Mouse (Mus musculus) frontal cortex, postnatal 36 days (tissue): ENCODE data around the gene Fam222a.

Experiments used
- DNase-seq, 2 experiments: peaks; one replicate each; pipeline ENCODE4 v3.0.0; 2022; ENCODE audit warnings: low spot score in 2 of 2

The Fam222a gene

DNA sequence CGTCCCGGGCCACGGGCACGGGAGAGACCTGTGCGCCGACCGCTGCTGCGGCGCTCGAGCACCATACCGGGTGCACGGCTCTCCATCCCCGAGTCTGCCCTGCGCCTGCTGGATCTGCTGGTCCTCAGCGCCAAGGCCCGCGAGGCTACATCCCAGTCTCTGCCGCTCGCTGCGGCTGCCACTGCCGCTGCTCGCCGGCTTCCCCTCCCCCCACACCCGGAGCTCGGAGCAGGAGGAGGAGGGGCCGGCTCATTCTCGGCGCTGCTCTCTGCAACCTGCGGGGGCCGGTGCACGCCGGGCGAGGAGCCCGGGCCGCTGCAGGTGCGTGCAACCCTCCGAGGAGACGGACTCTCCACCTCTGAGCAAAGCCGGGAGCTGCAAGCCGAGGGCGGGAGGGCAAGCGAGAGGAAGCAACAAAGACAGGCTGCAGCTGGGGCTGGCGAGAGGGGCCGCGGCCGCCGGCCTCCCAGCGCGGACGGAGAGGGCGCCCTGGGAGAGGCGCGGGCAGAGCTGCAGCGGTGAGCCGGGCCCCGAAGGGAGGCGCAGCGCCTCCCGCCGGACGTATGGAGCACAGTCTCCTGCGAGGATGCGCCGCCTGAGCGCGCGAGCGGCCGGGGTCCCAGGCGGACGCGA lies at the start of gene Fam222a:
Fam222a (plus strand) TSS at position 452 of the 633 bp plus-strand sequence.
- peak in 1 of 2 experiments; percentile 55 for DNase-seq

DNA sequence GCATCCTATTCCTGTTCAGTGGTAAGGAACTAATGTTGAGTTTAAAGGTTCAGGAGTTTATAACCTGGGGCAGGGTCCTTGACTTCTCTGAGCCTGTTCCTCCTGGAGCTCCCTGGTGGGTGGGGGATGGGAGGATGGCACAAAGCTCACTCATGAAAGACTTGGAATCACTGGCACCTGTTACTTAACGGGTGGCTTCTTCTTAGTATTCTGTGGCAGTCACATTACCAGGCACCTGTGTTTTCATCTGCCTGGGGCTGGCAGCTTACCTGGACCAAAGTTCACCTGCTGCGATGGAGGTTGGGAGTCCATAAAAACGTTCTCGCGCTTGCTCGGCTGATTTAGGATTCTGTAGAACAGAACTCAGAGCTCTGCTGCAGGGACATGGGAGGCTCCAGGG lies 39.5 kb upstream of the Fam222a start:
- DNase-seq = no peak

DNA sequence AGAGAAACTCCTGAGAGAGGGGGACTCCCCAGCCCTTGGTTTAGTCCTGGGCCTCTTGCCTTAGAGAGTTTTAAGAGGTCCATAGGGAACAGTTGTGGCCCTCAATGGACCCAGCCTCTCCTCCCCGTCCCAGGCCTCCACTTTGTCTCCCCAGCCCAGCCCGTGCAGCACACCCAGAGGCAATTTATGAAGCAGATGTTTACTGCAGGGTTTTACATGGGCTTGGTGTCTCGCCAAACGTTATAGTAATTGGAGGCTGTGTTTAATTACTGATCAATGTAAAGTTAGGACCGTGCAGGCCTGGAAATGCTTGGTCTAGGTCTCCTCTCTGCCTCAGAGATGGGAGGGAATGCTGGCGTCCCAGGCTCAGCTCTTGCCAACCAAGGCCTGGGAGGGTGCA lies 37.5 kb upstream of the Fam222a start:
- DNase-seq = no peak

- no peak for DNase-seq
These were observed 35.8 kb upstream of the Fam222a start for GRCm38 (mm10) chr5:114532055-114532454.

- DNase-seq = peak; percentile 8 to 9
These were observed 30.4 kb upstream of the Fam222a start for GRCm38 (mm10) chr5:114537308-114538020.

DNA sequence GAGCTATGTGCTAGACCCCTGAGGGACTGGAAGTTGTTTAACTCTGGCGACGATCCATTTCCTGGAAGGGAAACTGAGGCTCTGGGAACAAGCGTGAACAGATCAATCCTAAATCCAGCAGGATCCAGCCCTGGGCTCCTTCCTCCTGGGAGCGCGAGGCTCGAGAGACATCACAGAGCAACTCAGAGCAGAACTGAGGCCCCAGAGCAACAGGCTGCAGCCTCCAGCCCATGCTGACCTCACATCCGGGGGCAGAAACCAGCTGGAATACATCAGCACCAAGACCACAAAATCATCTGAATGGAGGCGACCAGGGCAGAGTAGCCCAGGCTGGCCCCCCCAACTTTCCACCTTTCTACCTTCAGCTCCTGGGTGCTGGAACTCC lies 29.8 kb upstream of the Fam222a start:
- no peak for DNase-seq

- DNase-seq = no peak
These were observed 29.1 kb upstream of the Fam222a start for GRCm38 (mm10) chr5:114538752-114539151.

DNA sequence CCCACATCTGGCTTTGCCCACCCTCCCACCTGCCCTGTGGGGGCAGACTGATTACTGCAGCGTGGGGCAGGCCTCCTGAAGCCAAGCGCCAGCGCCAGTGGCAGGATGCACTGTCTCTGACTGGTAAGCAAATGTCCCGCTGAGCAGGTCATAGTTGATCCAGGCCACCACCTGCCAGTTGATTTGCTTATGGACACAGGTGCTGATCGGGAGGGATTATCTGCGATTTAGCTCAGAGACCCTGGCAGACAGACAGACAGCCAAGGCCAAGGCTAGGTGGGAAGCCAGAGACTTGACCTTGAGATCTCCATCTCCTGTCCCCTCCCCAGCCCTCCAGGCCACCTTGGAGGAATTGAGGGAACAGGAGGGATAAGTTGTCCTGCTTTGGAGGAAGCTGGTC lies 28.1 kb upstream of the Fam222a start:
- DNase-seq = no peak

DNA sequence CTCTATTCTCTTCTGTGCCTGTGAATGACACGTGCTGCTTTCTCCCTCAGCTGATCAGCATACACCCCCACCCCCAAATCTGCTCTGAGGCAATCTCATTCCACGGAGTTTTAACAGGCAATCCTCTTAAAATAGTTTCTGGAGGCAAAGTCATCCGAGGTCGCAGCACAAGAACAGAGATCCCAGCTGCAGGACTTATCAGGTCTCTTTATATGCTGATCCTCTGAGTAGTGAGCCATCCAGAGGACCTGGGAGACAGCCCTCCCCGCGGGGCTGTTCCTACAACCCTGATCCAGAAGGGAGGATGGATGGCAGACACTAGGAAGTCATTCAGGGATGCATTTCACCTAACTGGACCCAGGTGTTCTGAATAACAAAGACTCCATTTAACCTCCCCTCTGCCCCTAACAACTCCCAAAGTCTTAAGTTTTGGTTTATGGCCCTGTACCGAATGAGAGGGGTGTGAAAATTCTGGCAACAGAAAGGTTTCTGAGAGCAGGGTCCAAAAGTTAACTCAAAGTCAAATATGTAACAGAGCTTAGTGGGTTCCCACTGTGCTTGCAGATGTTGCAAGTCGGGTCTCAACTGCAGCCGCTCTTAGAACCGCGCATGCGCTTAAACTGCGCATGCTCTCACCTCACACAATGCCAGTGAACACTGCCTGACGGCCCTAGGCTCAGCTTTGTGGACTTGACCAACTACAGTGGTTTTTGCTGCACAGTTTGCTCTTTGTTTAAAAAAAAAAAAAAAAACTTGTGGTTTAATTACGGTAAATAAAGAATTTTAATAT lies 26.0 kb upstream of the Fam222a start:
- no peak for DNase-seq

GRCm38 (mm10) chr5:114543656-114544055 lies 24.2 kb upstream of the Fam222a start:
- no peak for DNase-seq

DNA sequence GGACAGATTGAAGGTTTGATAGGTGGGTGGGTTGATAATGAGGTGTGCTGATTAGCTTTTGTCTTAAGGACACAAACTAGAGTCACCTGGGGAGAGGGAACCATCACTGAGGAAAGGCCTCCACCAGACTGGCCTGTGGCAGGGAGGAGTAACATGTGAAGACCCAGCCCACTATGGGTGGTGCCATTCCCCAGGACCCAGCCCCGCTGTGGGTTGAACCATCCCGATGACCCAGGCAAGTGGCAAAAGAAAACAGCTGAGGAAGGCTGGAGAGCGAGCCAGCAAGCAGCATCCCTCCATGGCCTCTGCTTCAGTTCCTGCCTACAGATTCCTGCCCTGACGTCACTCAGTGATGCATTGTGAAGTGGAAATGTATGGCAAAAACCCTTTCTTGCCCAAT lies 23.6 kb upstream of the Fam222a start:
- DNase-seq = no peak

- no peak for DNase-seq
These were observed 22.7 kb upstream of the Fam222a start for GRCm38 (mm10) chr5:114545076-114545475.

- no peak for DNase-seq
These were observed 18.8 kb upstream of the Fam222a start for GRCm38 (mm10) chr5:114548976-114549375.

DNA sequence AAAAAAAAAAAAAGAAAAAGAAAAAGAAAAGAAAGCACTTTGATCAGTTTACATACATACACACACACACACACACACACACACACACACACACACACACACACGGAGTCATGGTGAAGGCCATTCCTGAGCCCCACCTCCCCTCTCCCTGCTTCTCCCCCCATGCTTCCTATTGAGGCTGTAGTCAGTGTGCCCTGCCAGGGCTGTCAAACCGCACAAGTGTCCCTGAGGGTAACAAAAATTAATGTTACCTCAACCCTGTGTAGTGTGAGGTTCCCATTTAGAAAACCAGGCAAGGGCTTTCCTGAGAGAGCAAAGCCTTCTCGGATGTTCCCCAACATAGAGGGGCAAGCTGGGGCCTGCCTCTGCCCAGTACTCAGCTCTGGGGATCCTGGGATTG lies 18.0 kb upstream of the Fam222a start:
- no peak for DNase-seq

DNA sequence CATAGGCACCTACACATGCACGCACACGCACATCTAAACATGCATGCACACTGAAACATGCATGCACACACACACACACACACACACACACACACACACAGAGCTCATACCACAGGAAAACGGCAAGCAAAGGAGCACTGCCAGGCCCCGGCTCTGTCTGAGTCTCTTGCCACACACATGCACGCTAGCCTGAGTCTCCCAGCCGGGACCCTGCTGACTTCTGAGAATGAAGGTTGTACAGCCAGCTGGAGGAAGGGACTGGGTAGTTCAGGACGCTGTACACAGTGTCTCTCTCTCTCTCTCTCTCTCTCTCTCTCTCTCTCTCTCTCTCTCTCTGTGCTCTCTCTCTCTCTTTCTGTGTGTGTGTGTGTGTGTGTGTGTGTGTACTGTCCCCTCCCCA lies 17.4 kb upstream of the Fam222a start:
- no peak for DNase-seq

DNA sequence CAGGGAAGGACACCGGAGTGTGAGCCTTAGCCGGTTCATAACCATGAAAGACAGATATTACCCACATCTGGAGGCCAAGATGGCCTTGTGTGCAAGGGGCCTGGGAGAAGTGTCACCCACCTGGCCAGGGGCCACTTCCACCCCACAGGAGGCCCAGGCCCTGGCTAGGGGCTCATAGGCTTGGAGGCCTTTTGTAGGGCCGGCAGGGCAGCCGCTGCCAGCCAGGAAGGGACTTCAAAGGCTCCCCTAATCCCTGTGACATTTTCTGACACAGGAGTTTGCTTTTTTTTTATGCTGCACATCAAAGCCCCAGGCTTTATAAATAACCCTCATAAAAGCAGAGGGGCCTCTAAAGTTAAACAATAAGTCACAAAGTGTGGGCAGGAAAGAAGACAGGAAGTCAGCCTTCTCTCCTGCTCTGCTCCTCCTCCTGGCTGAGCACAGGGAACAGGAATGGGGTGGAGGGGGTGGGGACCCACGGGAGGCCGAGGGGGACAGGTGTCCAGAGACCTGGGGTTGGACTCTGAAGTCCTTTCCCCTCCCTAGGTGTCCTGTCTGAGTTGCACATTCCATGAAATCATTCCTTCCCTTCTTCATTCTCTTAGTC lies 16.8 kb upstream of the Fam222a start:
- no peak for DNase-seq

DNA sequence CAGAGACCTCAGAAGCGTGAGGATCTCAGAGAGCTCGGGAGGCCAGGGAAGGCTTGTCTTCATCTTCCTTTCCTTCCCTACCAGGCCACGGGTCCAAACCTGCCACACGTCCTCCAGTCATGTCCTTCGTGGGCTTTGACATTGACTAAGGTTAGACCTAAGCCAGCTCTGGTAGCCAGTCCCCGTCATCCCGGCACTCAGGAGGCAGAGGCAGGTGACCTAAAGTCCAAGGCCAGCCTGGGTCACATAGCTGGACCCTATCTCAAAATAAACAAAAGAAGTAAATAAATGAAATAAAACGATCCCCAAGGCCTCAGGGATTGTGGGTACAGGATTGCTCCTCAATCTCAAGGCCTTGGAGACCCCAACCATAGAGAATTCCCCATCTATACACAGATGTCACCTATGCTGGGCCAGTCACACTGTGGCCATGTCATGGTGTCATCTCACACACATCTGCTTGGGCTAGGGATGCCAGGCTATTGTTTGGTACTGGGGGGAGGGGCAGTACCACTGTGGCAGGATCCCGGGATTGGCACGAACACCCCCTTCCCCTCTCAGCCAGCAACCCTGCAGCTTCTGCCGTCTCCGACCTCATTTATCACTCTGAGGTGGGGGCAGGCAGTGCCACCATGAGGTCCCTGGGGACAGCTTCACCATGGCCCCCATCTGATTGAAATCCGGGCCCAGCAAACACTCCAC lies 15.2 kb upstream of the Fam222a start:
- no peak for DNase-seq

GRCm38 (mm10) chr5:114553706-114554105 lies 14.1 kb upstream of the Fam222a start:
- no peak for DNase-seq

GRCm38 (mm10) chr5:114555424-114555823 lies 12.4 kb upstream of the Fam222a start:
- no peak for DNase-seq

- DNase-seq = no peak
These were observed 11.7 kb upstream of the Fam222a start for GRCm38 (mm10) chr5:114556109-114556508.
